Mouse (Mus musculus) liver, embryonic 14.5 days (tissue): ENCODE data around the gene Fat3. TPM values are rescaled to one million over a fixed set of nuclear protein-coding genes. Genes with fewer than 3 reads are reported as not detected.

Experiments used
- ATAC-seq: fragments of 200-750 bp; cut with Nextera tagmentation; 2 replicates; pipeline ENCODE4 v1.8.0; 2017; ENCODE audit warnings: moderate number of reproducible peaks, mild to moderate bottlenecking, moderate library complexity; ENCODE audit not compliant: insufficient read depth
- DNase-seq, 3 experiments: peaks; one replicate each; pipeline ENCODE4 v3.0.0-alpha.2; 2012 to 2013; ENCODE audit warnings: low read depth in 3 of 3, low spot score in 3 of 3
- H3K27ac ChIP-seq: fragments of 300-500 bp; sonication (generic); 2 replicates; pipeline ENCODE4 v1.5.1; 2014; ENCODE audit warnings: moderate library complexity, mild to moderate bottlenecking, control low read depth, inconsistent platforms
- H3K27me3 ChIP-seq: fragments of 300-500 bp; sonication (generic); 2 replicates; pipeline ENCODE4 v1.6.1; 2014; ENCODE audit warnings: mild to moderate bottlenecking, low read length, moderate library complexity; ENCODE audit not compliant: control insufficient read depth, insufficient read depth
- H3K36me3 ChIP-seq: fragments of 300-500 bp; sonication (generic); replicated peaks from 2 replicates; pipeline ENCODE4 v1.6.1; 2014; ENCODE audit warnings: low read depth; ENCODE audit not compliant: control insufficient read depth, insufficient read depth
- H3K4me1 ChIP-seq, 2 experiments: fragments of 200-500 bp in 1 of 2; fragments of 300-500 bp in 1 of 2; sonication (generic) in 1 of 2; replicated peaks; 2 replicates each; pipeline ENCODE4 v1.6.1; 2012 to 2014; ENCODE audit warnings: antibody characterized with exemption in 1 of 2, inconsistent platforms in 1 of 2, low read length in 1 of 2; ENCODE audit not compliant: control insufficient read depth in 2 of 2, insufficient read depth in 2 of 2
- H3K4me2 ChIP-seq: fragments of 300-500 bp; sonication (generic); 2 replicates; pipeline ENCODE4 v1.6.1; 2014; ENCODE audit warnings: low read depth, mild to moderate bottlenecking, control low read depth, moderate library complexity
- H3K4me3 ChIP-seq, 2 experiments: fragments of 200-500 bp in 1 of 2; fragments of 300-500 bp in 1 of 2; sonication (generic) in 1 of 2; 2 replicates each; pipeline ENCODE4 v1.5.1; 2012 to 2014; ENCODE audit warnings: low read depth in 2 of 2, low read length in 2 of 2, mild to moderate bottlenecking in 2 of 2, control low read depth in 1 of 2, inconsistent platforms in 1 of 2, moderate library complexity in 1 of 2; ENCODE audit not compliant: insufficient read depth in 1 of 2
- H3K9ac ChIP-seq: fragments of 300-500 bp; sonication (generic); replicated peaks from 2 replicates; pipeline ENCODE4 v1.6.1; 2014; ENCODE audit warnings: mild to moderate bottlenecking, control low read depth, moderate library complexity
- H3K9me3 ChIP-seq: fragments of 300-500 bp; sonication (generic); 2 replicates; pipeline ENCODE4 v1.6.1; 2016; ENCODE audit warnings: low read length, mixed read lengths; ENCODE audit not compliant: control insufficient read depth
- CTCF ChIP-seq: IDR thresholded peaks from 2 replicates; pipeline ENCODE4 v1.5.1; 2016; ENCODE audit warnings: antibody characterized with exemption, low read depth, control low read depth
- EP300 ChIP-seq: IDR thresholded peaks from 2 replicates; pipeline ENCODE4 v1.6.1; 2016; ENCODE audit warnings: antibody characterized with exemption, low read depth
- WGBS: fragments of 180-500 bp; shearing (Covaris S2); extraction: QIAGEN DNeasy Blood & Tissue Kit; methylation state at CpG from one replicate; pipeline ENCODE4 v1.1.7; 2014; ENCODE audit not compliant: insufficient replicate concordance; 5-methylcytosine and 5-hydroxymethylcytosine counted together
- polyA plus RNA-seq, 2 experiments: library from polyadenylated mRNA; depleted of rRNA in 1 of 2; stranded (reverse) in 1 of 2; unstranded in 1 of 2; fragments of >200 nt; fragmentation: Nextera tagmentation in 1 of 2; extraction: Ambion mirVana in 1 of 2; gene quantifications; 2 replicates each; pipeline versions ENCODE4 v1.2.1 to v1.2.3; 2012 to 2014

Gene Fat3
- polyA plus RNA-seq, 2 experiments = 0.06 TPM; not detected in 1

- H3K4me3 ChIP-seq = no peak overlapping the region
- peaks cover 32% of the 10 kb centered on the region in 2 experiments for H3K4me1 ChIP-seq
- no peaks in the 10 kb centered on the region for H3K9me3 ChIP-seq
- ATAC-seq (no peak), DNase-seq (no peak)
- no peak for TF ChIP-seq EP300
- no peak for TF ChIP-seq CTCF
- H3K36me3 ChIP-seq = no peaks in the 10 kb centered on the region
- no peak overlapping the region for H3K27ac ChIP-seq
- H3K9ac ChIP-seq = no peak overlapping the region
- H3K4me2 ChIP-seq = no peak overlapping the region
- 28% methylated on average over 3 of the region's 3 CpGs for WGBS
- no peaks in the 10 kb centered on the region for H3K27me3 ChIP-seq
Measured at GRCm38 (mm10) chr9:16212628-16213027, 288.5 kb downstream of the Fat3 start.

DNA sequence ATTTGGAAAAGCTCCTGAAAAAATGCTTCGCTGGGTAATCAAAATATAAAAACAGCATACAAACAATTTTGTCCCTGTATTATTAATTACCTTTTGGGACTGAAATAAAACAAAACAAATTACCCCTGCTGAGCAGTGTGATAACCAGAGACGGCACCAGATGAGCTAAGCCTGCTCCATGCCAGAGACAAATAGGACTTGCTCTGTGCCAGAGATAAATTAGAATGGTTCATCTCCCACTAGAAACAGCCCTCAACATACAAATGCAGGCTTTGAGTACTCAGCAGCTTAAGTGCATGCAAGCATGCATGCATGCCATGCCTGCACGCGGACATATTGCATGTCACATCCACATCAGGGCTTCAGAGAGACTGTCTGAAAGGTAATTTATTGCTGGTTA, 288.9 kb downstream of the Fat3 start:
- Histone ChIP-seq H3K4me1 (peaks cover 32% of the 10 kb centered on the region in 2 experiments), H3K9ac (no peak overlapping the region), H3K36me3 (no peaks in the 10 kb centered on the region), H3K4me3 (no peak overlapping the region), H3K27ac (no peak overlapping the region), H3K27me3 (no peaks in the 10 kb centered on the region), H3K9me3 (no peaks in the 10 kb centered on the region), H3K4me2 (no peak overlapping the region)
- ATAC-seq (no peak), DNase-seq (no peak)
- 61% methylated on average over 4 of the region's 4 CpGs for WGBS
- TF ChIP-seq EP300 = no peak
- no peak for TF ChIP-seq CTCF

DNA sequence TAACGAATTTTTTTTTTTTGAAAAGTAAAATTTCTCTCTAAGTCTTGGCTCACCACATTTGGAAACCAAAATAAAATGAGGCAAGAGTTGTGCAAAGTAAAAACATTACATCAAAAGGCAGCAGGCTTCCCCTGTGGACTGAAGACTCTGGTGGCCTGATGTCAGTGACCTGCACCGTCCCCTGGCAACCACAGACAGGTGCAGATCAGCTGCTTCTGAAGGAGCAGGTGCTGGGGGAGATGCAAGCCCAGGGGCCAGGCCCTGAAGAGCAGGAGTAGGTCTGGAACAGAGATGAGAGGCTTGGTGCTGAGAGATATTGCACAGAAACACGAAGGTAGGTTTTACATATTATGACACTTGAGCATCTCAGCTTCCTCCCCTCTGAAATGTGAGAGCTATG, 289.6 kb downstream of the Fat3 start:
- Histone ChIP-seq H3K27me3 (no peaks in the 10 kb centered on the region), H3K27ac (no peak overlapping the region), H3K9ac (no peak overlapping the region), H3K4me1 (peaks cover 30 to 32% of the 10 kb centered on the region in 2 experiments), H3K4me2 (no peak overlapping the region), H3K4me3 (no peak overlapping the region), H3K9me3 (no peaks in the 10 kb centered on the region), H3K36me3 (no peaks in the 10 kb centered on the region)
- DNase-seq (no peak), ATAC-seq (no peak)
- 49% methylated on average over 3 of the region's 3 CpGs for WGBS
- no peak for TF ChIP-seq CTCF
- no peak for TF ChIP-seq EP300

GRCm38 (mm10) chr9:16202296-16202695, 298.8 kb downstream of the Fat3 start:
- H3K4me3 ChIP-seq = no peak overlapping the region
- H3K9ac ChIP-seq = no peak overlapping the region
- no peak for TF ChIP-seq CTCF
- TF ChIP-seq EP300 = no peak
- no peak overlapping the region for H3K27ac ChIP-seq
- no peaks in the 10 kb centered on the region for H3K36me3 ChIP-seq
- no peak overlapping the region for H3K4me2 ChIP-seq
- 56% methylated on average over 6 of the region's 6 CpGs for WGBS
- H3K9me3 ChIP-seq = no peaks in the 10 kb centered on the region
- H3K4me1 ChIP-seq = no peaks in the 10 kb centered on the region
- no peaks in the 10 kb centered on the region for H3K27me3 ChIP-seq
- DNase-seq (no peak), ATAC-seq (no peak)

GRCm38 (mm10) chr9:16200948-16201347, 300.1 kb downstream of the Fat3 start:
- Histone ChIP-seq H3K27ac (no peak overlapping the region), H3K4me2 (no peak overlapping the region), H3K27me3 (no peaks in the 10 kb centered on the region), H3K36me3 (no peaks in the 10 kb centered on the region), H3K4me1 (no peaks in the 10 kb centered on the region), H3K9ac (no peak overlapping the region), H3K9me3 (no peaks in the 10 kb centered on the region), H3K4me3 (no peak overlapping the region)
- WGBS = 74% methylated on average over 1 of the region's 1 CpGs
- no peak for ATAC-seq
- TF ChIP-seq EP300 (no peak), CTCF (no peak)
- DNase-seq = no peak
